Mouse (Mus musculus): Measurements from ENCODE around the gene Alk. TPM values are rescaled to one million over a fixed set of nuclear protein-coding genes. Genes with fewer than 3 reads are reported as not detected.

The Alk gene
- polyA plus RNA-seq, 1 experiment from 2014 or later: 0.17 TPM

GRCm38 (mm10) chr17:72157830-72158629 is 446.4 kb downstream of the Alk start:
- 60% methylated on average over 10 of the region's 10 CpGs for WGBS

GRCm38 (mm10) chr17:72153038-72153437 is 451.4 kb downstream of the Alk start:
- no peak for TF ChIP-seq CTCF (IDR thresholded peaks at IDR 0.05; ENCODE audit: low read depth)
- Histone ChIP-seq H3K9ac (ENCODE audit: low read depth, low read length) (no peak overlapping the region), H3K27ac (ENCODE audit: low read depth, low read length) (no peak overlapping the region), H3K27me3 (replicated peaks; ENCODE audit: control insufficient read depth, insufficient read depth, low read length) (no peaks in the 10 kb centered on the region), H3K4me2 (replicated peaks; ENCODE audit: low read depth) (no peak overlapping the region), H3K4me3 (ENCODE audit: low read depth, low read length) (no peak overlapping the region), H3K36me3 (ENCODE audit: control insufficient read depth, insufficient read depth) (no peaks in the 10 kb centered on the region), H3K9me3 (ENCODE audit: control insufficient read depth) (peaks cover 4% of the 10 kb centered on the region; the same call in 1 of the 2 replicates), H3K4me1 (replicated peaks; ENCODE audit: control insufficient read depth, insufficient read depth, low read length) (no peaks in the 10 kb centered on the region)
- WGBS: 84% methylated on average over 3 of the region's 3 CpGs
- no peak for ATAC-seq

More at GRCm38 (mm10) chr17:72157830-72158629, 446.4 kb downstream of the Alk start:
- no peak for ATAC-seq
- peaks cover 4% of the 10 kb centered on the region; the same call in 1 of the 2 replicates for H3K9me3 ChIP-seq (ENCODE audit: control insufficient read depth)
- H3K36me3 ChIP-seq (ENCODE audit: control insufficient read depth, insufficient read depth): no peaks in the 10 kb centered on the region
- no peak overlapping the region for H3K4me2 ChIP-seq (replicated peaks; ENCODE audit: low read depth)
- no peaks in the 10 kb centered on the region for H3K4me1 ChIP-seq (replicated peaks; ENCODE audit: control insufficient read depth, insufficient read depth, low read length)
- H3K27ac ChIP-seq (ENCODE audit: low read depth, low read length): no peak overlapping the region
- no peaks in the 10 kb centered on the region for H3K27me3 ChIP-seq (replicated peaks; ENCODE audit: control insufficient read depth, insufficient read depth, low read length)
- no peak overlapping the region for H3K9ac ChIP-seq (ENCODE audit: low read depth, low read length)
- no peak overlapping the region for H3K4me3 ChIP-seq (ENCODE audit: low read depth, low read length)
- no peak for TF ChIP-seq CTCF (IDR thresholded peaks at IDR 0.05; ENCODE audit: low read depth)

GRCm38 (mm10) chr17:72144946-72145598 is 459.4 kb downstream of the Alk start:
- Histone ChIP-seq H3K27me3 (replicated peaks; ENCODE audit: control insufficient read depth, insufficient read depth, low read length) (no peaks in the 10 kb centered on the region), H3K4me3 (ENCODE audit: low read depth, low read length) (no peak overlapping the region), H3K4me2 (replicated peaks; ENCODE audit: low read depth) (no peak overlapping the region), H3K9me3 (ENCODE audit: control insufficient read depth) (no peaks in the 10 kb centered on the region), H3K4me1 (replicated peaks; ENCODE audit: control insufficient read depth, insufficient read depth, low read length) (no peaks in the 10 kb centered on the region), H3K9ac (ENCODE audit: low read depth, low read length) (no peak overlapping the region), H3K36me3 (ENCODE audit: control insufficient read depth, insufficient read depth) (no peaks in the 10 kb centered on the region), H3K27ac (ENCODE audit: low read depth, low read length) (no peak overlapping the region)
- no peak for TF ChIP-seq CTCF (IDR thresholded peaks at IDR 0.05; ENCODE audit: low read depth)
- WGBS: 81% methylated on average over 7 of the region's 7 CpGs
- no peak for ATAC-seq

- H3K4me2 ChIP-seq (replicated peaks; ENCODE audit: low read depth): no peak overlapping the region
- 69% methylated on average over 9 of the region's 9 CpGs for WGBS
- H3K9ac ChIP-seq (ENCODE audit: low read depth, low read length): no peak overlapping the region
- no peaks in the 10 kb centered on the region for H3K4me1 ChIP-seq (replicated peaks; ENCODE audit: control insufficient read depth, insufficient read depth, low read length)
- no peak overlapping the region for H3K27ac ChIP-seq (ENCODE audit: low read depth, low read length)
- no peaks in the 10 kb centered on the region for H3K27me3 ChIP-seq (replicated peaks; ENCODE audit: control insufficient read depth, insufficient read depth, low read length)
- H3K36me3 ChIP-seq (ENCODE audit: control insufficient read depth, insufficient read depth): no peaks in the 10 kb centered on the region
- H3K9me3 ChIP-seq (ENCODE audit: control insufficient read depth): no peaks in the 10 kb centered on the region
- H3K4me3 ChIP-seq (ENCODE audit: low read depth, low read length): no peak overlapping the region
- no peak for TF ChIP-seq CTCF (IDR thresholded peaks at IDR 0.05; ENCODE audit: low read depth)
- no peak for ATAC-seq
Measured at GRCm38 (mm10) chr17:72144461-72144860, 460.0 kb downstream of the Alk start.

- 50% methylated on average over 8 of the region's 8 CpGs for WGBS
- no peak for TF ChIP-seq CTCF (IDR thresholded peaks at IDR 0.05; ENCODE audit: low read depth)
- ATAC-seq: peak; percentile 94
- Histone ChIP-seq H3K9ac (ENCODE audit: low read depth, low read length) (no peak overlapping the region), H3K4me2 (replicated peaks; ENCODE audit: low read depth) (peak overlapping the region; percentile 21; the same call in 1 of the 2 replicates), H3K27ac (ENCODE audit: low read depth, low read length) (no peak overlapping the region; the same call in 1 of the 2 replicates), H3K36me3 (ENCODE audit: control insufficient read depth, insufficient read depth) (no peaks in the 10 kb centered on the region), H3K27me3 (replicated peaks; ENCODE audit: control insufficient read depth, insufficient read depth, low read length) (no peaks in the 10 kb centered on the region), H3K4me1 (replicated peaks; ENCODE audit: control insufficient read depth, insufficient read depth, low read length) (no peaks in the 10 kb centered on the region), H3K4me3 (ENCODE audit: low read depth, low read length) (no peak overlapping the region), H3K9me3 (ENCODE audit: control insufficient read depth) (no peaks in the 10 kb centered on the region)
Measured at GRCm38 (mm10) chr17:72132140-72132911, 472.1 kb downstream of the Alk start.

GRCm38 (mm10) chr17:72121660-72122059 is 482.8 kb downstream of the Alk start:
- TF ChIP-seq CTCF (IDR thresholded peaks at IDR 0.05; ENCODE audit: low read depth): no peak
- H3K4me2 ChIP-seq (replicated peaks; ENCODE audit: low read depth): no peak overlapping the region
- no peak overlapping the region for H3K9ac ChIP-seq (ENCODE audit: low read depth, low read length)
- no peaks in the 10 kb centered on the region for H3K36me3 ChIP-seq (ENCODE audit: control insufficient read depth, insufficient read depth)
- H3K4me1 ChIP-seq (replicated peaks; ENCODE audit: control insufficient read depth, insufficient read depth, low read length): 0 out of 2 replicates have a peak, but pooled peaks cover 4% of the 10 kb centered on the region
- no peak overlapping the region for H3K27ac ChIP-seq (ENCODE audit: low read depth, low read length)
- H3K27me3 ChIP-seq (replicated peaks; ENCODE audit: control insufficient read depth, insufficient read depth, low read length): no peaks in the 10 kb centered on the region
- no peak overlapping the region for H3K4me3 ChIP-seq (ENCODE audit: low read depth, low read length)
- ATAC-seq: peak; percentile 60; the same call in 1 of the 2 replicates
- H3K9me3 ChIP-seq (ENCODE audit: control insufficient read depth): no peaks in the 10 kb centered on the region
- WGBS: 86% methylated on average over 1 of the region's 1 CpGs

Measured in intestine, postnatal 0 days (tissue).